Mouse (Mus musculus) heart, postnatal 14 days (tissue): ENCODE measurements at regions not wholly inside any gene's neighbourhood (a gene's known extent, or its start where the extent isn't known, plus 50 kb on each side); places are given as distances from the start of the nearest gene placed in this dataset.

Source experiments
- DNase-seq, 2 experiments: peaks; one replicate each; pipeline ENCODE4 v3.0.0; 2021 to 2022
- intact Hi-C: fragments of 180-260 bp; cut with DNase I; formaldehyde crosslinking; loops from one replicate; pipeline ENCODE4 v1.15.1; 2025

DNA sequence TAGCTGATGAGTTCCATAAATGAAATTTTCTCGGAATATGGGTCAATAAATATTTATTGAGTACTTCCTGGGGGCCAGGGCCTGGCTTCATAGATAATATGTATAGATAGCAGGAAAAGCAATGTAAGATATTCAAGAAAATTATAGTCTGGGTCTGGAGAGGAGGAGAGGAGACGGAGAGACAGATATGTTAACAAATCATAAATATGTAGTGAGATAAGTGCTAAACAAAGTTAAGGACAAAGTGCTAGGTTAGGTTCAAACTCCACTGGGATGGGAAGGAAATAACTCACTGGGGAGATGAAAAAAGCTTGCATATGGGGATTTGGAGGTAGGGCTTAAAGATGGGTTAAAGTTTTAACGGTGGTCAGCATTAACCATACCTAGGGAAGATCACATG is 220.2 kb upstream of the Prep start:
- DNase-seq = no peak
- intact Hi-C loops = no loop called here

DNA sequence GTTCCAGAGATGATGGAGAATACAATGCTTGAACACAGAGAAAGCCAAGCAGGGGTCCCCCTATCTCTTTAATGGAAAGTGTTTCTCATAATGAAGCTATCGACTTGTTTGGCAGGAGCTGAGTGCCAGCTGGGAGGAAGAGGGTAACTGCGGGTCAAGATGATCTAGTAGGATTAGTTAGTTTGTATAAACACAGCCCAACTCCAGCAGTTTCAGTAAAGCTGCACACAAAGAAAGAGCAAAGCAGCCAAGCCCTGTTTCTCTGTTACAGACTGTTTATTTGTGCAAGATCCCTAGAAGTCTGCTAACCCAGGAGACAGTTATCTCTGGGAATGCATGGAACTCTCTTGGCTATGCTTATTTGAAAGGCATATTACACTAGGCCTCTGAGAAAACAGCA is 220.9 kb upstream of the Prep start:
- intact Hi-C loops = no loop called here
- no peak for DNase-seq

DNA sequence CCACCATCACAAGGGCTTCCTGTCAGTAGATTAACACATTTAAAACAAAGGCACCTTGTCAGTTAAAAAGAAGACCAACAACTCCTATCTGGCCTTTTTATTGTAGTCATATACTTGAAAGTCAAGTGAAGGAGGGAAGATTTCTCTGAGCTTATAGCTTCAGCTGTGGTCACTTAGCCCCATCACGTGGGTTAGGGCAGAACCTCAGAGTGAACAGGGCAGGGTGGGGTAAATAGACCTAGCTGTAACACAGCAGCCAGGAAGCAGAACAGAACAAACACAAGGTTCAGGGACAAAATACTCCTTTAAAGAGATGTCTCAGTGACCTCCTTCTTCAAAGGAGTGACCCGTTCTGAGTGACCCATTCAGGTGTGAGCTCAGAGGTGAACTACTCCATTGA is 226.6 kb upstream of the Prep start:
- DNase-seq = no peak
- intact Hi-C loops = no loop called here

DNA sequence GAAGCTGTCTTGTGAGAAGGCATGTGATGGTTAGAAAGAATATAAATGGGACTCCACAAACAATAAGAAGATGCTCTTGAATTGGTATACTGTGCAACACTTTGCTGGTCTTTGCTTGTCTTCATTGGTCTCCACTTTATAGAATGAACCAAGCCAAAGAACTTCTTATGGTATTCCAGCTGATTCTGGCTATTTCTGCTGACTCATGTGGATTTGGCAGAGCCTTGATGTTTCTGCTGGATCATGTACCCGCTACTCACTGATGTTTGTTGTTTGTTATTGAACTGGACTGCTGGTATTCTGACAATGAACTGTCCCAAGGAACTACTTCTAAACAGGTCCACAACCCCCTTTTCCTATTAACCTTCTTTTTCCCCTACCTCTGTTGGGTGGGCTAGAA is 234.5 kb upstream of the Prep start:
- no peak for DNase-seq
- intact Hi-C loops = no loop called here

DNA sequence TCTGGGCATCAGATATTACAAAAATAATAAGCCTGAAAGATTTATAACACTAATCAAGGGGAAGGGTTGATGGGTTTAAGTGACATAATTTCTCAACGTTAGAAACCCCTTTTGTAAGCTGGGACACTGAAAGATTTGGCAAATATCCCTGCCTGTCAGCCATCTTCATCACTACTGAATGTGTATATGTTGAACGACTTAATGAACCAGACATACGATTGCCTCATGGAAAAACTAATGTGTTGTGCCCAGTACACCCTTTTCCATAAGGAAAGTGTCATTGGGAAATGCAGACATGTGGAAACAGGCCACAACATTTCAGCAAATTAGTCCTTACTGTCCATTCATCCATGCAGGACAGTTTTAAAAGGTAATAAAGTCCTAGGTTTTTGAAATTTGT is 240.7 kb upstream of the Prep start:
- no peak for DNase-seq
- intact Hi-C loops = no loop called here

DNA sequence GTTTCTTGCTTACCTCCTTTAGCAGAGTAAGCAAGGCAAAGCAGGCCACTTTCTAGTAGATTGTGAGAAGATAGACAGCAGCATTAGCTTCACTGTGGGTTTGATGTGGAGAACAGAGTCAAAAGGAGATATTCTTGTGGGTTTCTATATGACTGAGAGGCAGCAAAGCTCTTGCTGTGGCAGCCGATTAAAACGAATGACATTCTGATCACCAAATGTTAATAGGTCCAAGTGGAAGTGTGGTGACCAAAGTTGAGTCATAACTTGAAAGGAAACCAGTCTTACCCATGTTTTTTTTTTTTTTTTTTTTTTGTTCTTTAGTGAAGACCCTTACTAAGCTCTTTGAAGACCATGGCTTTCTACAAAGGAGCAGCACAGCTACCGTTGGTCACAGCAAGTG is 245.3 kb upstream of the Prep start:
- no peak for DNase-seq
- intact Hi-C loops = no loop called here

DNA sequence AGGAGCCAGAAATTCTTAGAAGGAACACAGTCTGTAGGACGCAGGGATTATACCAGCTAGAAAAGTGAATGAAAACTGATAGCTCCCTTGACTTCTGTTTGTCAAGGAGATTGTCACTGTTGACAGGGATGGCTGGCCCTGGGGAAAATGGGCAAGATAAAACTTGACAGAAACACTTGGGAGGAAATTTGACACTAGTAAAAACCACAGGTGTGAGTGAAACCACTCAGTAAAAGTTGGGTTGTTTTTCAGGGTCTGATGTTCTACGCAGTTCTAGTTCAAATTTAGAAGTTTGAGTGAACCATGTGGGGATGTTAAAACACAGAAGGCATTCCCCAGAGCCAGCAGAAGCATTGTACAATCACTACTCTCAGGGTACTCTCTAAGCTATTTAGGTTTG is 246.6 kb upstream of the Prep start:
- DNase-seq = no peak
- intact Hi-C loops = no loop called here

DNA sequence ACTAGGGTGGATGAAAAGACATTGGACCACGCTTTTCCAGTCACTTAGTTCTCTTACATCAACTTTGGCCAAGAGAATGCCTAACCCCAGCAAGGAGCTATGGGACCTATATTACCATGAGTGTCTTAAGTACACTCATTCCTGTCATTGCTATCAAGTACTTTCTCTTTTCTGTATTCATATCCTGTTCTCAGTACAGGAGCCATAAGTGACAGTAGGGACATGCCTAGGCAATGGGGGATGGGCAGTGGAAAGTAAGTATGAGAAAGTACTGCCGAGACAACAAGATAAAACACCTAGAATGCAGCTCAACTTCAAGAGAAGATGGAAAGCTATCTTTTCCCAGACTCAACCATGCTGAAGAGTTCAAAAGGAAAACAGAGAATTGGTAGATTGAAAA is 247.6 kb upstream of the Prep start:
- DNase-seq = no peak
- intact Hi-C loops = no loop called here

DNA sequence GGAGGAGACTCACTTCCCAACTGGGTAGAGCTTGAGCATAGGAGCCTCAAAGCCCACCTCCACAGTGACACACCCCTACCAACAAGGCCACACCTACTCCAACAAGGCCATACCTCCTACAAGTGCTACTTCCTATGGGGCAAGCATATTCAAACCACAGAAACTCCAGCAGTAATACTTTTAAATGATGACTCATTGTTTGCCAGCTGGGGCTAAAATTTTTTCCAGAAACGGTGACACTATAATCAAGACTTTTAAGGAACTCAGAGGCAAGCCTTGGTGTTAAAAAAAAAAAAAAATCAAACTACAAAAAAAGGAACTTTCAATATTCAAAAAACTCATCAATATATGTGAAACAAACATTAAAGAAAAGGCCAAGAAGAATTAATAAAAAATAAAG is 248.4 kb upstream of the Prep start:
- intact Hi-C loops = no loop called here

DNA sequence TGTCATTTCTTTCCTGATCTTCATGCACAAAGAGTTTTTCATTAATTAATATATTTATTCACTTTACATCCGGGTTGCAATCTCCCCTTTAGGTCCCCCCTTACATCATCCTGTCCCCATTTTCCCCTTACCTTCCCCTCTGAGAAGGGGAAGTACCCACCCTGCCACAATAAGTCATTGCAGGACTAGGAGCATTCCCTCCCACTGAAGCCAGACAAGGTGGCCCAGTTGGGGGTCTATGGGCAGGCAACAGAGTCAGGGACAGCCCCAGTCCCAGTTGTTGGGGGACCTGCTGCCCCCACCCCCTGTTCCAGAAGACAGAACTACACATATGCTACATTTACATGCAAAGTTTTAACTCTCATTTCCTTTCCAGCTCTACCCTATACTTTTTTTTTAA is 267.9 kb upstream of the Prdm1 start:
- no peak for DNase-seq
- intact Hi-C loops = no loop called here

More for the DNA sequence above, 248.4 kb upstream of the Prep start:
- DNase-seq = no peak

DNA sequence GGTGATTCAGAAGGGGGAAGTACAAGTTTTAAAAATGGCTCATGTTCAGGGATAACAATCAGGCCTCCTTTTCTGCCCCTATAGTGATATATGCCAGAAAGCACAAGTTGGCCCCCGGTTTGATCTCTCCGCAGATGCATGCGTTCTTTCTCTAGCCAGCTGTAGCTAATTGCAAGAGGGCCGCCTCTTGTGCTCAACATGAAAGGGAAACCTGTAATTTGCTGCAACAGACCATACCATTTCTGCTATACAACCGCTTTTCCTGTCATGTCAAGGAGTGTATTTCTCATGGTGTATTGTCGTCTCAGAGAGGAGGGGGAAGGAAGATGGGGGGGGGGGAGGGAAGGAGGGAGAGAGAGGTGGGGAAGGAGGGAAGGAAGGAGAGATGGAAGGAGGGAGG is 257.1 kb upstream of the Prdm1 start:
- DNase-seq = no peak
- intact Hi-C loops = no loop called here

DNA sequence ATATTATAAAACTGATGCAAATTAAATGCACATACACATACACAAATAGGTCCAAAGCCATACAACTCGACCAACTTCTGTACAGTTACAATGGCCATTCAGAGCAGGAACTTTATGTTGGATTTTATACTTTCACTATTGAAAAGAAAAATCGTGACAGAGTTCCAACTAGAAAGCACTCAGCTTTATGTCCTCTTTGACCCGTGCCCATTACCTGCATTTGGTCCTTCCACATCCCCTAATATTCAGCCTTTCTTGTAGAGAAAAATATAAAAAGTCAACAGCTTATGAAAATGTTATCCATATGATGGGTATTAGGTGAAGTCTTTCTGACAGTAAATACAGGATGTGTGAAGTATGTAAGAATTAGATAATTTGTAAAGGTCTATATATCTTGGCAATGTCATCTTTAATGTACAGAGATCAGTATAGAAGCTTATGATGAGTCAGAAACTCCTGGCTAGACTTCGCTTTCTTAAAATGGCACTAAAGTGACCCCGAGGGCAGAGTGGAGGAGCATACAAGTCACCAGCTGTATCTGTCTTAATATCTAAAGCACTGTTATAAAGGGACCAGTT is 252.2 kb upstream of the Prdm1 start:
- intact Hi-C loops = no loop called here
- no peak for DNase-seq

DNA sequence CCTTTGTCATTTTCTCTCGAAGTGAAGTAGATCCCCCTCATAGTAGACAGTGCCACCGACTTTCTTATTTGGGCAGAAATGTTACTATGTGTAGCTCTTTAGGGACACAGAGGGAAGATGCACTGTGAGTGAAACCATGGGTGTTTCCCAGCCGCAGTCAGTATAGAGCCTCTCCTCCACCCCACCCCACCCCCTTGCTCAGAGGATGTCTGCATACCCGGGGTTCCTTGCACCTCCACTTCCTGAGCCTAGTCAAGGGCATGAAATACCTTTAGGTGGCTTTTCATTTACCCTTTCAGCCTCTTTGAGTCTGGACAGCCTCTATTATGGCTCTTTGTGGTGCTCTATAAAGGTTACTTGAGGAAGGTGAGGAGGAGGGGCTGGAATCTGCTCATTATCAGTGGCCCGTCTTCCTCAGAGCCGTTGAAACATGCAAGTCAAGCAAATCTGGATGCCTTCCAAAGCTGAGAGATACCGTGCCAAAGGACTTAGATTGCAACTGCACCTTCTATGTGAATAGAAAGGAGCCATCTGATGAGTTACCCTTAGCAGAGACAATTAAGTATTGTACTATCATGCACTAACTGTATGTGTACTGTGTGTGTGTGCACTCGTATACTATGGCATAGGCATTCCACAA is 251.4 kb upstream of the Prdm1 start:
- intact Hi-C loops = no loop called here
- DNase-seq = peak in 1 of 2 experiments; percentile 11

DNA sequence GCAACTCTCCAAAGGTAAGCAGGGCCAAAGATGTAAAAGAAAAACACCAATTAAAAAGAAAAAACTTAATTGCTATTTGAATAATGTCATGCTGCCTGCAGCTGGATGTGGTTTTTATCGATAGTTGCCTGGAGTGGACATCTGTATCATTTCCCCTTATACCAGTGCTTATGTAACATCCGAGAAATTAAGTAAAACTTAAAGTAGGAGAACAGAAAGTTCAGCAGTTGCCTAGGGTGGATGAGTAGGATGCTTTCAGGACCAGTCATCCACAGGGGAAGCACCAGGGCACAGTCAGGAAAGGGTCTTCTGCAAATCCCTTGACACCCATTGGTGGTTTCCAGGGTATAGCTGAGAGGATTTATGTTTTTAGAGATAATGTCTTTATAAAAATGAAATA is 248.9 kb upstream of the Prdm1 start:
- intact Hi-C loops = no loop called here
- DNase-seq = no peak

DNA sequence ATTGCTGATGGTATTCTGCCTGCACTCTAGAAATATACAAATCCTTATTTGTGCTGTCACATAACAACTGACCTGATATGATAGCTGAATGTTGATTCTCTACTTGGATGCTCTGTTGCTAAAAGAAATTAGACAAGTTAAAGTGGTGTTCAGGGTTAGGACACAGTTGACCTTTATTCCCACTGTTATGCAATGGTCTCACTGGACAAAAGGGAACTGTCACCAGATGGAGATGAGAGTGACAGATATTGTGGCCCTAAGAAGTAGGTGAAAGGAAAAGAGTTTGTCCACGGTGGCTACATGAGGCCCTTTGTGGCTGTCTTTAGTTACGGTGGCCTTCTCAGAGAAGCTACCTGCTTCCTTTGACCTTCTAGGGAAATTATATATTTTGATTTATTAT is 247.9 kb upstream of the Prdm1 start:
- intact Hi-C loops = no loop called here
- DNase-seq = no peak

DNA sequence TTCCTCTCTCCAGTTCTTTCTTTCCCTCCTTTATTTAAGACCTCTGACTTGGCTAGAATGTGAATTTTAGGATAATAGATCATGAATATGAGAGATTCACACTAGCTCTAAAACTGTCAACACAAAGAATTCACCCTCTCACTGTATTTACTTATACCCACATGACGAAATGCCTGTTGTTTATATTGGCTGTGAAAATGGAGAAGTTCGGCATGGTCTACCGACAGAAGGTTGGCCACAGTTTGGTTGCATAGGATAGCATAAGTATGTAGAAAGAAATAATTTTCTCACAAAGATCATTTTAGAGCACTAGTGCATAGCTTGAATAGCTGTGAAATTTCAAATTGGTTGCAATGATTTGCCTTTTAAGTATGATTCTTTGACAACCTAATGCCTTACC is 237.2 kb upstream of the Prdm1 start:
- intact Hi-C loops = loop anchor here (10.0 kb wide), 1 partner anchor 441 kb away; no protein-coding TSS in a partner anchor
- no peak for DNase-seq

DNA sequence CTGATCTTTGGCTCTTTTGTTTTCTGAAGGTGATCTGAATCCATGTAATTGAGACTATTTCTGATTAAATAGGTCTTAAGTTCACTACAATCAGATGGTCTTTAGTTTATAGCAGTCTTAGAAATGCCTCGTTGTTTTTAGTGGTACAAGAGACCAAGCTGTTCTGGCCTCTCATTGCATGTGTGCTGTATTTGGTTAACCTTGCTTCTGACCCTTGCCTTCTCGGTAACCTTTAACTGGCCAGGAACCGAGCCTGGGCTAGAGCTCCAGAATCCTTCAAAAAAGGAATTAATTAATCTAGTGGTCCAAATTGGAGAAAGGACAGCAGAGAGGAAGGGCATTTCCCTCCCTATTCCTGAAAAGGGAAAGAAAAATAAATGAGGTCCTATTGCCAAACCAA is 234.8 kb upstream of the Prdm1 start:
- intact Hi-C loops = loop anchor here (10.0 kb wide), 1 partner anchor 438 kb away; no protein-coding TSS in a partner anchor
- no peak for DNase-seq

DNA sequence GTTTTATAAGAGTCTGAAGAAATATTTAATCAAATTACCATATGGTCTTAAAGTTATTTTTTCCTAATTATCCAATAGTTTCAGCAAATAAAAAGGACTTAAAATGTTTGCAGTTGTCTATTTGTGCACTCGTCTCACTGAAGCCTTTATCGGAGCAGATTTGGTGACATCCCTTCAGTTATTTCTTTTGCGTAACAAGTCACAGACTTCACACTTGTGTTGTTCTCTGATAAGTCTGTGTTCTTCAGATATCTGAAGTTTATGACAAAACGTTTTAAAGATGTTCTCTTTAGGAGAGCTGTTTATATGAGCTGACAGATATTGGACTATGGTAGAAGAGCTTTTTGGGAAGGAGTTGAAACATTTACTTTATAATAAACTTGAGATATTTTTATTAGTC is 233.8 kb upstream of the Prdm1 start:
- intact Hi-C loops = loop anchor here (10.0 kb wide), 1 partner anchor 437 kb away; no protein-coding TSS in a partner anchor
- DNase-seq = no peak

DNA sequence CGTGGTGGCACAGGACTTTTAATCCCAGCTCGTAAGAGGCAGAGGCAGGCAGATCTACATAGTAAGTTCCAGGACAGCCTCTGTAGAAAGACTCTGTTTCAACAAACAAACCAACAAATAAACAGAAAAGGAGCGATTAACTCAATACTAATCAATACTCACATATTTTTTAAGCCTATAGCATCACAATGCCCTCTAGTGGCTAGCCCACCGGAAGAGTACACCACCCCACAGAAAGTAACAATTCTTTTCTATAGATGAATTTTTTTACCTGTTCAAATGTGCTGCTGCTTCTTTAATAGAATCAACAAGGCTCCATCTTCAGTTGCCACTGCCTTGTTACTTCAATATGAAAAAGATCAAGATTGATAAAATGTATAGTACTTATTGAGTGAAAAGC is 233.0 kb upstream of the Prdm1 start:
- DNase-seq = peak in 1 of 2 experiments; percentile 4
- intact Hi-C loops = loop anchor here (10.0 kb wide), 1 partner anchor 437 kb away; no protein-coding TSS in a partner anchor

DNA sequence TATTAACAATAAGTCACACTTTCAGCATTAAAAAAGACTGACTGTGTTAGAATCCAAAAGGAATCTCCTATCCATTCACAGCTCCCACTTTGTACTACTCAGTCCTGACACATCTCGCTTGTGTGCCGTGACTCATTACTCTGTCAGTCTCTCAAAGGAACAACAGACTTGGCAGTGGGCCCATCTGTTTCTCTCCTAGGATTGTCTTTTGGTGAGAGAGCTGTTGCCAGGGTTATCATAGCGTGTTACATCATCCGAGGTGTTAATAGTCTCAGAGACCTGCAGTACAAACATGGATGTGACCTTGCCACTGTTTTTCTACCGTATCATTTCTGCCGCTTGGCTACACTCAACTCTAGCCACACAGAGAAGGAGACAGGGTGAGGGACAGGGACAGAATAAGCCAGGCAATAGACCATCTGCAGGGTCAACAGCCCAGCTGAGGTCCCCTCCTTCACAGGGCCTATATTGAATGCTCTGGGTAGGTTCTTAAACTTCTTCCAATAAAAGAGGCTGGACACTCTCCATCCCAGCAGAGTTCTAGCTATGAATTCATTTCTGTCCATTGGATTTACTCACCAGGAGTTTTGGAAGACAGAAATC is 227.2 kb upstream of the Prdm1 start:
- intact Hi-C loops = loop anchor here (5.0 to 10.0 kb wide), 2 partner anchors 239 to 293 kb away; no protein-coding TSS in a partner anchor
- DNase-seq = peak; percentile 7 to 25

DNA sequence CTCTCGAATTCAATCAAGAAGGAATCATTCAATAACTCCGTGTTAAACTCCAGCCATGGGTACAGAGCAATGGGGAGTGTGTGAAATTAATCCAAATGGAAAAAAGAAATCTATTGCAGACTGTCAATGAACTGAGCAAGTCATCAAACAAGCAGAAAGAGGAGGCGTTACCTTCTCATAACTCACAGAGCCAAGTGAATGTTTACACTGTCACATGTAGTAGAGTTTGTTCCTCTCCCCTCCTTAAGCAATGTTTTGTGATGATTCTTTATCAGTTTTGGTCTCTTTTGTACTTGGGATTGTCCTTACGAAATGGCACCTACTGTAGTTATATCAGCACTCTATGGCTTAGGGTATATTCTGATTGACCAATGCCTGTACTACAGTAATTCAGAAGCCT is 226.6 kb upstream of the Prdm1 start:
- no peak for DNase-seq
- intact Hi-C loops = loop anchor here (5.0 to 10.0 kb wide), 2 partner anchors 240 to 293 kb away; no protein-coding TSS in a partner anchor
